Mouse (Mus musculus) embryonic facial prominence, embryonic 13.5 days (tissue): ENCODE measurements around the gene Slk. TPM values are rescaled to one million over a fixed set of nuclear protein-coding genes. Genes with fewer than 3 reads are reported as not detected.

Experiments used
- ATAC-seq: fragments of 200-750 bp; cut with Nextera tagmentation; 2 replicates; pipeline ENCODE4 v1.8.0; 2017; ENCODE audit warnings: low read depth; ENCODE audit not compliant: insufficient number of reproducible peaks, insufficient read depth, low FRiP score, low TSS enrichment
- H3K27ac ChIP-seq: fragments of 300-500 bp; sonication (generic); 2 replicates; pipeline ENCODE4 v1.5.1; 2015; ENCODE audit warnings: moderate library complexity, mild to moderate bottlenecking, inconsistent platforms
- H3K27me3 ChIP-seq: fragments of 300-500 bp; sonication (generic); 2 replicates; pipeline ENCODE4 v1.6.1; 2015; ENCODE audit warnings: mild to moderate bottlenecking, inconsistent platforms
- H3K36me3 ChIP-seq: fragments of 300-500 bp; sonication (generic); 2 replicates; pipeline ENCODE4 v1.6.1; 2015; ENCODE audit warnings: mild to moderate bottlenecking, inconsistent platforms
- H3K4me1 ChIP-seq: fragments of 300-500 bp; sonication (generic); 2 replicates; pipeline ENCODE4 v1.6.1; 2015; ENCODE audit warnings: inconsistent platforms
- H3K4me2 ChIP-seq: fragments of 300-500 bp; sonication (generic); 2 replicates; pipeline ENCODE4 v1.6.1; 2015; ENCODE audit warnings: moderate library complexity, mild to moderate bottlenecking, inconsistent platforms
- H3K4me3 ChIP-seq: fragments of 300-500 bp; sonication (generic); 2 replicates; pipeline ENCODE4 v1.5.1; 2015; ENCODE audit warnings: mild to moderate bottlenecking, inconsistent platforms
- H3K9ac ChIP-seq: fragments of 300-500 bp; sonication (generic); 2 replicates; pipeline ENCODE4 v1.6.1; 2015; ENCODE audit warnings: mild to moderate bottlenecking, inconsistent platforms
- H3K9me3 ChIP-seq: fragments of 300-500 bp; sonication (generic); 2 replicates; pipeline ENCODE4 v1.6.1; 2016; ENCODE audit warnings: inconsistent platforms
- WGBS: fragments of 180-500 bp; shearing (Covaris S2); methylation state at CpG from one replicate; pipeline ENCODE4 v1.1.7; 2015; ENCODE audit warnings: mixed read lengths; 5-methylcytosine and 5-hydroxymethylcytosine counted together
- polyA plus RNA-seq: library from polyadenylated mRNA; unstranded; fragments of >200 nt; fragmentation: Nextera tagmentation; extraction: Ambion mirVana; gene quantifications from 2 replicates; pipeline ENCODE4 v1.2.1, GENCODE M21; 2015

The Slk gene
- 12.9 and 15.2 TPM in 2 replicates for polyA plus RNA-seq

- under 1% methylated on average over 44 of the region's 83 CpGs for WGBS
- Histone ChIP-seq H3K27ac (peak within 1 kb of the TSS; percentile 92), H3K4me3 (peak within 1 kb of the TSS; percentile 83), H3K27me3 (no peaks in the 10 kb centered on the region), H3K4me2 (peak within 1 kb of the TSS; percentile 83), H3K9ac (peak within 1 kb of the TSS; percentile 96), H3K36me3 (no peaks in the 10 kb centered on the region), H3K4me1 (peaks cover 27% of the 10 kb centered on the region), H3K9me3 (no peaks in the 10 kb centered on the region)
- ATAC-seq = peak; percentile 82
Observed at GRCm38 (mm10) chr19:47579225-47579787, at the start of gene Slk. TSS of gene Slk (plus strand) at chr19:47579678.

GRCm38 (mm10) chr19:47531309-47531708, 48.2 kb upstream of the Slk start:
- no peak overlapping the region for H3K4me3 ChIP-seq
- peaks cover 33% of the 10 kb centered on the region for H3K4me1 ChIP-seq
- no peak overlapping the region for H3K9ac ChIP-seq
- no peak overlapping the region for H3K4me2 ChIP-seq
- H3K9me3 ChIP-seq = no peaks in the 10 kb centered on the region
- peaks cover 38% of the 10 kb centered on the region for H3K36me3 ChIP-seq
- 49% methylated on average over 5 of the region's 5 CpGs for WGBS
- H3K27ac ChIP-seq = peak overlapping the region; percentile 44; the same call in 1 of the 2 replicates
- no peaks in the 10 kb centered on the region for H3K27me3 ChIP-seq
- no peak for ATAC-seq

GRCm38 (mm10) chr19:47532449-47532848, 47.0 kb upstream of the Slk start:
- WGBS = 84% methylated on average over 3 of the region's 3 CpGs
- no peak overlapping the region for H3K4me3 ChIP-seq
- no peak overlapping the region for H3K4me2 ChIP-seq
- no peak overlapping the region for H3K27ac ChIP-seq
- no peaks in the 10 kb centered on the region for H3K27me3 ChIP-seq
- no peak overlapping the region for H3K9ac ChIP-seq
- ATAC-seq = no peak
- H3K9me3 ChIP-seq = no peaks in the 10 kb centered on the region
- peaks cover 31% of the 10 kb centered on the region for H3K4me1 ChIP-seq
- H3K36me3 ChIP-seq = peaks cover 29% of the 10 kb centered on the region

- Histone ChIP-seq H3K27me3 (no peaks in the 10 kb centered on the region), H3K9ac (no peak overlapping the region), H3K4me3 (no peak overlapping the region), H3K4me1 (peaks cover 43% of the 10 kb centered on the region), H3K4me2 (no peak overlapping the region), H3K27ac (no peak overlapping the region), H3K36me3 (peaks cover 26% of the 10 kb centered on the region), H3K9me3 (no peaks in the 10 kb centered on the region)
- ATAC-seq = no peak
- 67% methylated on average over 1 of the region's 1 CpGs for WGBS
Observed at GRCm38 (mm10) chr19:47534131-47534530, 45.3 kb upstream of the Slk start.

GRCm38 (mm10) chr19:47536521-47537299, 42.8 kb upstream of the Slk start:
- WGBS = 3% methylated on average over 39 of the region's 39 CpGs
- ATAC-seq = peak; percentile 96

GRCm38 (mm10) chr19:47537300-47537792, 42.1 kb upstream of the Slk start, which contains the start of gene Stn1:
TSS of gene Stn1 (minus strand) at chr19:47537507.
- WGBS = 4% methylated on average over 10 of the region's 10 CpGs
- ATAC-seq = no peak

More at GRCm38 (mm10) chr19:47536521-47537299, 42.8 kb upstream of the Slk start:
- peak overlapping the region; percentile 57 for H3K4me3 ChIP-seq
- peaks cover 37% of the 10 kb centered on the region for H3K4me1 ChIP-seq
- H3K27me3 ChIP-seq = no peaks in the 10 kb centered on the region
- H3K36me3 ChIP-seq = peaks cover 16% of the 10 kb centered on the region
- no peaks in the 10 kb centered on the region for H3K9me3 ChIP-seq
- peak overlapping the region; percentile 83 for H3K4me2 ChIP-seq
- H3K27ac ChIP-seq = peak overlapping the region; percentile 91
- H3K9ac ChIP-seq = peak overlapping the region; percentile 78

GRCm38 (mm10) chr19:47537879-47538278, 41.6 kb upstream of the Slk start:
- Histone ChIP-seq H3K27ac (peak overlapping the region; percentile 91), H3K4me3 (no peak overlapping the region), H3K4me2 (peak overlapping the region; percentile 83), H3K9ac (peak overlapping the region; percentile 78; the same call in 1 of the 2 replicates), H3K4me1 (peaks cover 37% of the 10 kb centered on the region), H3K9me3 (no peaks in the 10 kb centered on the region), H3K27me3 (no peaks in the 10 kb centered on the region), H3K36me3 (peaks cover 10% of the 10 kb centered on the region)
- ATAC-seq = no peak
- 72% methylated on average over 6 of the region's 6 CpGs for WGBS

More at GRCm38 (mm10) chr19:47537300-47537792, 42.1 kb upstream of the Slk start, which contains the start of gene Stn1:
- Histone ChIP-seq H3K4me1 (peaks cover 37% of the 10 kb centered on the region), H3K36me3 (peaks cover 15% of the 10 kb centered on the region), H3K27me3 (no peaks in the 10 kb centered on the region), H3K9me3 (no peaks in the 10 kb centered on the region), H3K4me2 (peak within 1 kb of the TSS; percentile 83), H3K4me3 (peak within 1 kb of the TSS; percentile 57), H3K9ac (peak within 1 kb of the TSS; percentile 78), H3K27ac (peak within 1 kb of the TSS; percentile 91)

GRCm38 (mm10) chr19:47538801-47539200, 40.7 kb upstream of the Slk start:
- ATAC-seq = no peak
- 12% methylated on average over 6 of the region's 6 CpGs for WGBS
- Histone ChIP-seq H3K36me3 (0 out of 2 replicates have a peak, but pooled peaks cover 4% of the 10 kb centered on the region), H3K4me1 (peaks cover 37% of the 10 kb centered on the region), H3K4me3 (no peak overlapping the region), H3K9ac (no peak overlapping the region), H3K27me3 (no peaks in the 10 kb centered on the region), H3K9me3 (no peaks in the 10 kb centered on the region), H3K4me2 (no peak overlapping the region), H3K27ac (no peak overlapping the region)

GRCm38 (mm10) chr19:47542441-47542840, 37.0 kb upstream of the Slk start:
- H3K9ac ChIP-seq = no peak overlapping the region
- ATAC-seq = no peak
- no peak overlapping the region for H3K27ac ChIP-seq
- peaks cover 14% of the 10 kb centered on the region for H3K4me1 ChIP-seq
- no peaks in the 10 kb centered on the region for H3K36me3 ChIP-seq
- 74% methylated on average over 7 of the region's 7 CpGs for WGBS
- no peak overlapping the region for H3K4me2 ChIP-seq
- H3K27me3 ChIP-seq = no peaks in the 10 kb centered on the region
- H3K4me3 ChIP-seq = no peak overlapping the region
- no peaks in the 10 kb centered on the region for H3K9me3 ChIP-seq

GRCm38 (mm10) chr19:47545055-47545454, 34.4 kb upstream of the Slk start:
- Histone ChIP-seq H3K27ac (no peak overlapping the region), H3K4me1 (no peaks in the 10 kb centered on the region), H3K9me3 (no peaks in the 10 kb centered on the region), H3K27me3 (no peaks in the 10 kb centered on the region), H3K9ac (no peak overlapping the region), H3K4me2 (no peak overlapping the region), H3K36me3 (no peaks in the 10 kb centered on the region), H3K4me3 (no peak overlapping the region)
- WGBS = 48% methylated on average over 3 of the region's 3 CpGs
- ATAC-seq = no peak

GRCm38 (mm10) chr19:47545528-47545927, 34.0 kb upstream of the Slk start:
- Histone ChIP-seq H3K4me1 (no peaks in the 10 kb centered on the region), H3K9me3 (no peaks in the 10 kb centered on the region), H3K4me3 (no peak overlapping the region), H3K4me2 (no peak overlapping the region), H3K36me3 (no peaks in the 10 kb centered on the region), H3K9ac (no peak overlapping the region), H3K27ac (no peak overlapping the region), H3K27me3 (no peaks in the 10 kb centered on the region)
- ATAC-seq = no peak
